ENCODE assay signal across 19 mouse cellular contexts in genomic region chr11:64925970-64926369, GRCm38 (mm10). TPM values are rescaled to one million over a fixed set of nuclear protein-coding genes. Genes with fewer than 3 reads are reported as not detected.
DNase-seq lines count a peak whose midpoint lies in the region; ATAC-seq lines count a peak whose summit lies in the region.
"Had no signal": no experiment of that assay in that cellular context is flagged by ENCODE, and none has a peak within 500 bp of the region (broad histone marks: within the 10 kb centered on the region; RNA-seq: fewer than 3 reads in every experiment).

No protein-coding gene starts in this region.

- DNase-seq in adrenal gland, postnatal 25 days: peak; percentile 1
- DNase-seq in adrenal gland, postnatal 36 days: no peak
- peak; percentile 89 for DNase-seq in heart, adult 11 months
- no peak for DNase-seq in heart, embryonic 10.5 days (ENCODE audit: low spot score)
- DNase-seq in ovary, postnatal 14 days (ENCODE audit: low spot score): peak; percentile 7
- DNase-seq in ovary, postnatal 10 days (ENCODE audit: low spot score): no peak
- DNase-seq: B cell, adult 2 months; kidney, postnatal 10 days; right cerebral cortex, postnatal 14 days; thymus, postnatal 4 days had no signal

- WGBS in heart, embryonic 10.5 days: 47% methylated on average over 1 of the region's 1 CpGs
- 28% methylated on average over 1 of the region's 1 CpGs for WGBS in liver, embryonic 15.5 days (ENCODE audit: insufficient replicate concordance)

- H3K4me2 ChIP-seq in liver, embryonic 15.5 days: no peak overlapping the region
- H3K4me2 ChIP-seq: embryonic facial prominence, embryonic 12.5 days; forebrain, embryonic 13.5 days; heart, embryonic 13.5 days; limb, embryonic 15.5 days; midbrain, embryonic 12.5 days; neural tube, embryonic 12.5 days had no signal

- H3K9me3 ChIP-seq in heart, embryonic 10.5 days: no peaks in the 10 kb centered on the region
- H3K9me3 ChIP-seq in liver, embryonic 15.5 days (replicated peaks): no peaks in the 10 kb centered on the region
- H3K9me3 ChIP-seq: embryonic facial prominence, embryonic 12.5 days; forebrain, embryonic 13.5 days; G1E; heart, embryonic 13.5 days; limb, embryonic 15.5 days; midbrain, embryonic 12.5 days; neural tube, embryonic 12.5 days had no signal

- H3K36me3 ChIP-seq in heart, embryonic 10.5 days: no peaks in the 10 kb centered on the region
- no peaks in the 10 kb centered on the region for H3K36me3 ChIP-seq in liver, embryonic 15.5 days (replicated peaks)
- H3K36me3 ChIP-seq: embryonic facial prominence, embryonic 12.5 days; G1E; heart, embryonic 13.5 days; limb, embryonic 15.5 days; midbrain, embryonic 12.5 days; neural tube, embryonic 12.5 days had no signal

- H3K27ac ChIP-seq in heart, embryonic 10.5 days: no peak overlapping the region
- H3K27ac ChIP-seq in liver, embryonic 15.5 days (replicated peaks): peak overlapping the region; percentile 20; the same call in 1 of the 2 replicates
- H3K27ac ChIP-seq: embryonic facial prominence, embryonic 12.5 days; forebrain, embryonic 13.5 days; heart, embryonic 13.5 days; limb, embryonic 15.5 days; midbrain, embryonic 12.5 days; neural tube, embryonic 12.5 days had no signal

- no peak overlapping the region for H3K4me3 ChIP-seq in heart, embryonic 10.5 days
- no peak overlapping the region for H3K4me3 ChIP-seq in liver, embryonic 15.5 days (replicated peaks)
- H3K4me3 ChIP-seq: embryonic facial prominence, embryonic 12.5 days; forebrain, embryonic 13.5 days; heart, embryonic 13.5 days; limb, embryonic 15.5 days; midbrain, embryonic 12.5 days; neural tube, embryonic 12.5 days had no signal

- H3K27me3 ChIP-seq in heart, embryonic 10.5 days (ENCODE audit: insufficient read depth, poor library complexity, severe bottlenecking): no peaks in the 10 kb centered on the region
- peaks cover 6% of the 10 kb centered on the region; the same call in 1 of the 2 replicates for H3K27me3 ChIP-seq in liver, embryonic 15.5 days
- H3K27me3 ChIP-seq: embryonic facial prominence, embryonic 12.5 days; forebrain, embryonic 13.5 days; midbrain, embryonic 12.5 days; neural tube, embryonic 12.5 days had no signal

- no peak overlapping the region for H3K9ac ChIP-seq in liver, embryonic 15.5 days
- H3K9ac ChIP-seq: embryonic facial prominence, embryonic 12.5 days; forebrain, embryonic 13.5 days; heart, embryonic 13.5 days; limb, embryonic 15.5 days; midbrain, embryonic 12.5 days; neural tube, embryonic 12.5 days had no signal

- H3K4me1 ChIP-seq in heart, embryonic 10.5 days: 0 out of 2 replicates have a peak, but pooled peaks cover 3% of the 10 kb centered on the region
- peaks cover 41% of the 10 kb centered on the region for H3K4me1 ChIP-seq in liver, embryonic 15.5 days (replicated peaks)
- H3K4me1 ChIP-seq: embryonic facial prominence, embryonic 12.5 days; midbrain, embryonic 12.5 days; neural tube, embryonic 12.5 days had no signal

- 0 out of 2 replicates have a peak, but pooled peaks have one; percentile 10 for ATAC-seq in liver, embryonic 15.5 days (ENCODE audit: insufficient read depth)
- no peak for ATAC-seq in granulocyte monocyte progenitor cell, adult 5-6 weeks (replicated peaks; ENCODE audit: poor library complexity, severe bottlenecking)
- ATAC-seq: forebrain, embryonic 13.5 days had no signal

RNA-seq across cellular contexts. Expression of gene Elac2, which starts 52.9 kb away (rescaled TPM):
- total RNA-seq in adrenal gland, postnatal 25 days (2021): 38.1 and 53.4 TPM in 2 replicates
- 10 to 100 TPM; 40.4 to 62.4 TPM for total RNA-seq in adrenal gland, postnatal 36 days (2021)
- polyA plus RNA-seq in heart, embryonic 10.5 days (2016; fragmentation: Nextera tagmentation; extraction: Ambion mirVana): 32.0 and 36.5 TPM in 2 replicates
- 14.2 and 14.4 TPM in 2 replicates for polyA plus RNA-seq in liver, embryonic 15.5 days (2015; fragmentation: Nextera tagmentation; extraction: Ambion mirVana)
- total RNA-seq in granulocyte monocyte progenitor cell, adult 5-6 weeks (2014; fragmentation: Nextera tagmentation): 23.8 and 29.5 TPM in 2 replicates
- total RNA-seq in granulocyte monocyte progenitor cell, adult 5-6 weeks (2017): 33.3 and 38.0 TPM in 2 replicates

Comparison
In these comparisons a context has a peak if more than half of its experiments do, and no peak if none do; other contexts are left out.
1. DNase-seq: peak in adrenal gland, postnatal 25 days (single experiment), heart, adult 11 months (single experiment) and ovary, postnatal 14 days (single experiment); none in adrenal gland, postnatal 36 days (0 of 2), heart, embryonic 10.5 days (single experiment) and ovary, postnatal 10 days (single experiment).